Mouse (Mus musculus) neural tube, embryonic 13.5 days (tissue): ENCODE measurements around the gene AU022252. TPM values are rescaled to one million over a fixed set of nuclear protein-coding genes. Genes with fewer than 3 reads are reported as not detected.

Source experiments
- polyA plus RNA-seq: library from polyadenylated mRNA; unstranded; fragments of >200 nt; fragmentation: Nextera tagmentation; extraction: Ambion mirVana; gene quantifications from 2 replicates; pipeline ENCODE4 v1.2.1, GENCODE M21; 2015

The AU022252 gene
- polyA plus RNA-seq, 1 experiment from 2014 or later, result 35.4 TPM

Other genes with a start within 250 kb of the AU022252 start
- gene Slc2a1, start 124.0 kb downstream of the AU022252 start, polyA plus RNA-seq, result 90.4 and 107 TPM in 2 replicates
- gene Zfp691, start 58.5 kb downstream of the AU022252 start, polyA plus RNA-seq, result 7.8 and 10.1 TPM in 2 replicates
- 1.5 and 2.1 TPM in 2 replicates for gene Ermap, start 42.7 kb downstream of the AU022252 start, polyA plus RNA-seq
- 239 and 246 TPM in 2 replicates for gene Svbp, start 37.4 kb downstream of the AU022252 start, polyA plus RNA-seq
- gene Tmem269, start 14.5 kb downstream of the AU022252 start, polyA plus RNA-seq, result 0.45 TPM in 1 of 2 replicates, not detected in the other
- 14.8 TPM in 2 replicates for gene P3h1, start 203 bp upstream of the AU022252 start, polyA plus RNA-seq
- 0.45 and 0.63 TPM in 2 replicates for gene Cldn19, start 22.7 kb upstream of the AU022252 start, polyA plus RNA-seq
- 873 and 888 TPM in 2 replicates for gene Ybx1, start 61.9 kb upstream of the AU022252 start, polyA plus RNA-seq
- gene Ppih, start 87.8 kb upstream of the AU022252 start, polyA plus RNA-seq, result 62.0 and 62.5 TPM in 2 replicates
- 17.3 and 17.9 TPM in 2 replicates for gene Ccdc30, start 182.8 kb upstream of the AU022252 start, polyA plus RNA-seq
- 21.9 and 23.3 TPM in 2 replicates for gene Ppcs, start 189.7 kb upstream of the AU022252 start, polyA plus RNA-seq
- 0.50 TPM in 1 of 2 replicates, not detected in the other for gene Zmynd12, start 190.1 kb upstream of the AU022252 start, polyA plus RNA-seq